Mouse (Mus musculus) yolk sac, embryonic 10.5 days (tissue): Measurements from ENCODE around the gene Htr1d.

Experiments
- DNase-seq: peaks from one replicate; pipeline ENCODE4 v3.0.0-alpha.2; 2017; ENCODE audit warnings: low spot score

Htr1d gene

GRCm38 (mm10) chr4:136423224-136423623 is at the start of gene Htr1d:
Gene Htr1d, plus strand, starts transcription at chr4:136423524.
- DNase-seq, result no peak

GRCm38 (mm10) chr4:136377001-136377400 is 46.3 kb upstream of the Htr1d start:
- DNase-seq, result no peak

- DNase-seq, result no peak
Measured at GRCm38 (mm10) chr4:136383052-136383451, 40.3 kb upstream of the Htr1d start.

- no peak for DNase-seq
Measured at GRCm38 (mm10) chr4:136383839-136384238, 39.5 kb upstream of the Htr1d start.

- no peak for DNase-seq
Measured at GRCm38 (mm10) chr4:136387261-136387660, 36.1 kb upstream of the Htr1d start.

GRCm38 (mm10) chr4:136401806-136402205 is 21.5 kb upstream of the Htr1d start:
- DNase-seq, result no peak

- DNase-seq, result no peak
Measured at GRCm38 (mm10) chr4:136407831-136408230, 15.5 kb upstream of the Htr1d start.

GRCm38 (mm10) chr4:136411995-136412765 is 11.1 kb upstream of the Htr1d start:
- no peak for DNase-seq

- DNase-seq, result no peak
Measured at GRCm38 (mm10) chr4:136415477-136415876, 7.8 kb upstream of the Htr1d start.

- DNase-seq, result no peak
Measured at GRCm38 (mm10) chr4:136418962-136419361, 4.4 kb upstream of the Htr1d start.

- no peak for DNase-seq
Measured at GRCm38 (mm10) chr4:136419386-136419785, 3.9 kb upstream of the Htr1d start.

- DNase-seq, result peak; percentile 26
Measured at GRCm38 (mm10) chr4:136424120-136424999, 1.0 kb downstream of the Htr1d start.

GRCm38 (mm10) chr4:136425000-136425288 is 1.6 kb downstream of the Htr1d start:
- peak; percentile 23 for DNase-seq

GRCm38 (mm10) chr4:136430609-136431375 is 7.5 kb downstream of the Htr1d start:
- DNase-seq, result no peak

GRCm38 (mm10) chr4:136431376-136431693 is 8.0 kb downstream of the Htr1d start:
- DNase-seq, result peak; percentile 41

GRCm38 (mm10) chr4:136434029-136434428 is 10.7 kb downstream of the Htr1d start:
- no peak for DNase-seq

- no peak for DNase-seq
Measured at GRCm38 (mm10) chr4:136439106-136439505, 15.8 kb downstream of the Htr1d start.

- no peak for DNase-seq
Measured at GRCm38 (mm10) chr4:136441354-136442043, 18.2 kb downstream of the Htr1d start.

GRCm38 (mm10) chr4:136444561-136444960 is 21.2 kb downstream of the Htr1d start:
- DNase-seq, result no peak

- DNase-seq, result no peak
Measured at GRCm38 (mm10) chr4:136449795-136450194, 26.5 kb downstream of the Htr1d start.

GRCm38 (mm10) chr4:136450271-136450670 is 26.9 kb downstream of the Htr1d start:
- peak; percentile 33 for DNase-seq

- DNase-seq, result peak; percentile 82
Measured at GRCm38 (mm10) chr4:136451564-136451963, 28.2 kb downstream of the Htr1d start.
